Mouse (Mus musculus) neutrophil, adult 5-6 weeks (primary cell): ENCODE results near the gene Gdap1l1. TPM values are rescaled to one million over a fixed set of nuclear protein-coding genes. Genes with fewer than 3 reads are reported as not detected.

Source experiments
- ATAC-seq: fragments of 151-379, 151-347 bp; 2 replicates; pipeline ENCODE4 v1.8.0; 2017; ENCODE audit warnings: mild to moderate bottlenecking, moderate TSS enrichment; ENCODE audit not compliant: insufficient number of reproducible peaks, poor library complexity, low FRiP score, severe bottlenecking; ENCODE audit errors: extremely low read depth
- total RNA-seq: library from RNA; stranded (forward); fragments of 200-1000 nt; gene quantifications from 2 replicates; pipeline ENCODE4 v1.2.3, GENCODE M21; 2017

Gdap1l1 gene
- total RNA-seq, 1 experiment from 2014 or later = not detected

GRCm38 (mm10) chr2:163420366-163420886 lies 17.9 kb upstream of the Gdap1l1 start:
- no peak for ATAC-seq

DNA sequence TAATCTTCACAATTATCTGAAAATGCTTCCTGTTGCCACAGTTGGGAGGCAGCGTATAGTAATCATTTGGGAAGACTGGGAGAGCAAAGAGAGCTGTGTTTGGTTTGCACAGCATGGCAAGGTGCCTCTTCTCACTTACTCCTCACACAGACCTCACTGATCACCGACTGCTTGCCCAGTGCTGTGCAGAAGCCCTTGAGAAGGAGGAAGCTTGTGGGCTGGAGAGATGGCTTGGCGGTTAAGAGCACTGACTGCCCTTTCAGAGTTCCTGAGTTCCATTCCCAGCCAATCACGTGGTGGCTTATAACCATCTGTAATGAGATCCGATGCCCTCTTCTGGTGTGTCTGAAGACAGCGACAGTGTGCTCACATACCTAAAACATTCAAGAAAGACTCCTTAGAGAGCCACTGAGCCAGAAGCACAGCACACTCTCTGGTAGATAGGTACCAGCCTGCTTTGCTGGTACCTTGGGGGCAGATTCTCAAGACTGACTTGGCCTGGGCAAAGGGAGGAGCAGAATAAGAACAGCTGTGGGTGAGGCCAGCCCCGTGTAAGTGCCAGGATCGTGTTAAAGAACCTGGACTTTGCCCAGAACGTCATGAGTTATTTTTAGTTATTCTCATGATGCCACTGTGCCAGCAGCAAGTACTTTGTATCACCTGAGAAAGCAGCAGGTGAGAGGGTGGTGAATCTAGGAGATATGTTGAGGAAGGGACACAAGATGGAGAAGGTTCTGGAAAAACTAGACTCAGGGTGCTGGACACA lies 15.2 kb upstream of the Gdap1l1 start:
- ATAC-seq = no peak

- ATAC-seq = no peak
These were observed 13.7 kb upstream of the Gdap1l1 start, which contains the start of gene Oser1 for GRCm38 (mm10) chr2:163424597-163424996. Gene Oser1, minus strand, starts transcription at chr2:163424697.

DNA sequence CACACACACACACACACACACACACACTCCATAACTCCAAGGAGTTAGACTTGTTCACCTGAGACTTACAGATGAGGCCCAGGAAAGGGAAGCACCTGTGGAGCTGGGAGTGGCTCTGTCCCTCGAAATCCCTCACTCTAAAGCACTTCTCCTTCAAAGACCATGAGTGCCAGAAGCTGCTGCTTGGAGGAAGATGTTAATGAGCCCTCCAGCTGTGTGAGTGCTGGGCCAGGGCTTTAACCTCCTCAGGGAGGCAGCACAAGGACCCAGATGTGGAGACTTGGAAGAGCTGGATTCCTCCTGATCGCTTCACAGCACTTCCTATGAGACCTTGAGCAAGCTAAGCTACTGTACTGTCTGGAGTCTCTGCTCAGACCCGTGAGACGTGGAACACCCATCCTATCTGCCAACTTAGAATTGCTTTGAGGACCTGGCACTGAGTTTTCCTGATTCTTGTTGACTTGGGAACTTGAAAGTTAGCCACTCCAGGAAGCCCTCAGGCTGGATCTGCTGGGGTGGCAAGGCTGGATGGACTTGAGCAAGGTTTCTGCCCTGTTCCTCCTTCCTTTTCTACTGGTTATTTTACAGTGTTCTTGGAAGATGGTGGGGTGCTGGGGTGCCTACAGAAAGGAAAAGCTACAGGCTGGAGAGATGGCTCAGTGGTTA lies 9.8 kb upstream of the Gdap1l1 start:
- no peak for ATAC-seq

- ATAC-seq = no peak
These were observed 7.0 kb upstream of the Gdap1l1 start for GRCm38 (mm10) chr2:163431289-163431688.

- ATAC-seq = no peak
These were observed 4.3 kb upstream of the Gdap1l1 start for GRCm38 (mm10) chr2:163433971-163434370.

GRCm38 (mm10) chr2:163437800-163438199 lies 476 bp upstream of the Gdap1l1 start:
- no peak for ATAC-seq

- ATAC-seq = no peak
These were observed 559 bp downstream of the Gdap1l1 start for GRCm38 (mm10) chr2:163438619-163439451.

DNA sequence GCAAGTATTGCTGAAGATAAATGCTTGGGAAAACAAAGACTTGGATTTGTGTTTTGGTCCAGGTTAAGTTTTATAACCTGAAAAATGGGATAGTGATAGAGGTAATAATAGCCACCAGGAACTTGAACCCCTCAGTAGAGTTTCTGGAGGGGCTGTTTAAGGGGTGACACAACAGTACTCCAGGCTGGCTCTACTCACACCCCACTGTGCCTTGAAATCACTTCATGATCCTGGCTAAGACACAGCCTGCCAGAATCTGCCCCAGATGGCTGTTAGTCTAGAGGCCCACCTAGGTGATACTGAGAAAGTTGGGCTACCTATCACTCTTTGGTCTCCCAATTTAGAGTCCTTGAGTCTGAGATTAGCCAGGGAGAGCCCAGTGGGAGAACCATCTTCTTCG lies 1.2 kb downstream of the Gdap1l1 start:
- no peak for ATAC-seq

- ATAC-seq = no peak
These were observed 5.3 kb downstream of the Gdap1l1 start for GRCm38 (mm10) chr2:163443543-163443942.

- ATAC-seq = no peak
These were observed 5.7 kb downstream of the Gdap1l1 start for GRCm38 (mm10) chr2:163444017-163444416.

DNA sequence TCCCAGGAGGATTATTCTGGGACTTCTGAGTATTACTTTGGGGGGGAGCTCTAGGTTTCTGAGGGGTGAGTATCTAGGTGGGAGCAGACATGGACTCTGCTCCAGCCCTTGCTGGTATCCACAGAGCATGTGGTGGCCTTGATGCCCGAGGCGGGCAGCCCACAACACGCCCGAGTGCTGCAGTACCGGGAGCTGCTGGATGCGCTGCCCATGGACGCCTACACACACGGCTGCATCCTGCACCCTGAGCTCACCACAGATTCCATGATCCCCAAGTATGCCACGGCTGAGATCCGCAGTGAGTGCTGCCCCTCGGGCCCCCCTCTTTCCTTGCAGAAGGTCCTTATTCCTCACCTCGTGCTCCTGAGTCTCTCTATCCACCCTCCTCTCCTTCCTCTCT lies 9.1 kb downstream of the Gdap1l1 start:
- ATAC-seq = no peak

GRCm38 (mm10) chr2:163449276-163449675 lies 11.0 kb downstream of the Gdap1l1 start:
- ATAC-seq = no peak

- no peak for ATAC-seq
These were observed 12.5 kb downstream of the Gdap1l1 start for GRCm38 (mm10) chr2:163450668-163451295.

GRCm38 (mm10) chr2:163452738-163453137 lies 14.5 kb downstream of the Gdap1l1 start:
- no peak for ATAC-seq

- no peak for ATAC-seq
These were observed 15.1 kb downstream of the Gdap1l1 start for GRCm38 (mm10) chr2:163453378-163453777.

- ATAC-seq = no peak
These were observed 20.4 kb downstream of the Gdap1l1 start for GRCm38 (mm10) chr2:163458539-163459265.

DNA sequence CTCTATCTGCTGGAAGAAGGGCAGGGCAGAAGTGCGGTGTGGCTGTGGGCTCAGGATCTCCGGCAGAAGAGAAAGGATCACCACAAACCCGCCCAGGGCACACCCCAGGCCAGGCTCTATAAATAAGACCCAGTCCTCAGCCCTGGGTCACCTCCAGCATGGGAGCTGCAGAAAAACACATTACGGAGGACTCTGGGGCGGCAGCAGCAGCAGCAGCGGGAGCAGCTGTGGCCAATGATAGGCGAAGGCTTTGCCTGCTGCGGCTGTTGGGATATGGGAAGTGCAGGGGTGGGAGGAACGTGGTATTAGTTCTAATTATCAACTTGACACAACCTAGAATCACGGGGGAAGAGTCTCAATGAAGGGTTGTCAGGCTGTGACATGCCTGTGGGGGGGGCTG lies 21.1 kb downstream of the Gdap1l1 start:
- ATAC-seq = no peak
